Mouse (Mus musculus) macrophage (primary cell): Measurements from ENCODE around the gene Xirp1. TPM values are rescaled to one million over a fixed set of nuclear protein-coding genes. Genes with fewer than 3 reads are reported as not detected.
A peak's percentile ranks its signal among the peaks of the same experiment; 100 is the strongest.

ENCODE experiments used
- H3K27ac ChIP-seq: fragments of 350-480 bp; formaldehyde crosslinking; 2 replicates; pipeline ENCODE4 v1.9.0; 2021
- H3K36me3 ChIP-seq: fragments of 350-480 bp; formaldehyde crosslinking; 2 replicates; pipeline ENCODE4 v1.9.0; 2021; ENCODE audit errors: inconsistent target
- H3K4me3 ChIP-seq: fragments of 350-480 bp; formaldehyde crosslinking; 2 replicates; pipeline ENCODE4 v1.9.0; 2021; ENCODE audit errors: inconsistent target
- H3K79me2 ChIP-seq: fragments of 350-480 bp; formaldehyde crosslinking; 2 replicates; pipeline ENCODE4 v1.9.0; 2021; ENCODE audit errors: inconsistent target
- whole genome bisulfite sequencing: methylation state at CpG from one replicate; pipeline ENCODE4 v1.1.7; 2026; ENCODE audit warnings: inconsistent platforms; ENCODE audit not compliant: missing documents; 5-methylcytosine and 5-hydroxymethylcytosine counted together
- polyA plus RNA-seq: library from polyadenylated mRNA; stranded (reverse); fragments of 250-400 nt; gene quantifications from 3 replicates; pipeline ENCODE4 v1.2.4, GENCODE M21; 2018; ENCODE audit warnings: inconsistent platforms

Gene Xirp1
- polyA plus RNA-seq, 1 experiment from 2014 or later: not detected

GRCm38 (mm10) chr9:119985881-119986574 is 37.4 kb downstream of the Xirp1 start:
- no peak overlapping the region for H3K27ac ChIP-seq
- peaks cover 22% of the 10 kb centered on the region for H3K79me2 ChIP-seq
- 87% methylated on average over 10 of the region's 10 CpGs for WGBS
- H3K36me3 ChIP-seq: no peaks in the 10 kb centered on the region
- no peak overlapping the region for H3K4me3 ChIP-seq

GRCm38 (mm10) chr9:119984536-119985011 is 38.8 kb downstream of the Xirp1 start, which contains the start of gene Csrnp1:
Gene Csrnp1 (minus strand): TSS chr9:119984658.
- 74% methylated on average over 13 of the region's 14 CpGs for WGBS
- peak within 1 kb of the TSS; percentile 47 for H3K4me3 ChIP-seq
- H3K27ac ChIP-seq: no peak within 1 kb of the TSS

GRCm38 (mm10) chr9:119983585-119984535 is 39.5 kb downstream of the Xirp1 start:
- Histone ChIP-seq H3K4me3 (peak overlapping the region; percentile 47), H3K79me2 (peaks cover 43% of the 10 kb centered on the region), H3K36me3 (no peaks in the 10 kb centered on the region), H3K27ac (no peak overlapping the region)
- 6% methylated on average over 70 of the region's 79 CpGs for WGBS

More at GRCm38 (mm10) chr9:119984536-119985011, 38.8 kb downstream of the Xirp1 start, which contains the start of gene Csrnp1:
- H3K36me3 ChIP-seq: no peaks in the 10 kb centered on the region
- peaks cover 36% of the 10 kb centered on the region for H3K79me2 ChIP-seq

- H3K4me3 ChIP-seq: peak overlapping the region; percentile 47
- peak overlapping the region; percentile 91 for H3K27ac ChIP-seq
These were observed 40.3 kb downstream of the Xirp1 start for GRCm38 (mm10) chr9:119982956-119983551.

GRCm38 (mm10) chr9:119982241-119982811 is 41.1 kb downstream of the Xirp1 start:
- Histone ChIP-seq H3K27ac (peak overlapping the region; percentile 91), H3K79me2 (peaks cover 59% of the 10 kb centered on the region), H3K4me3 (peak overlapping the region; percentile 47), H3K36me3 (no peaks in the 10 kb centered on the region)
- under 1% methylated on average over 10 of the region's 11 CpGs for WGBS

More at GRCm38 (mm10) chr9:119982956-119983551, 40.3 kb downstream of the Xirp1 start:
- WGBS: 2% methylated on average over 46 of the region's 48 CpGs
- H3K36me3 ChIP-seq: no peaks in the 10 kb centered on the region
- H3K79me2 ChIP-seq: peaks cover 51% of the 10 kb centered on the region

- peaks cover 67% of the 10 kb centered on the region for H3K79me2 ChIP-seq
- H3K27ac ChIP-seq: peak overlapping the region; percentile 91
- WGBS: 3% methylated on average over 16 of the region's 16 CpGs
- H3K4me3 ChIP-seq: peak overlapping the region; percentile 47
- no peaks in the 10 kb centered on the region for H3K36me3 ChIP-seq
These were observed 41.9 kb downstream of the Xirp1 start for GRCm38 (mm10) chr9:119981183-119982179.

GRCm38 (mm10) chr9:119980770-119981182 is 42.6 kb downstream of the Xirp1 start:
- H3K79me2 ChIP-seq: peaks cover 74% of the 10 kb centered on the region
- peak overlapping the region; percentile 47; the same call in 1 of the 2 replicates for H3K4me3 ChIP-seq
- WGBS: 34% methylated on average over 4 of the region's 4 CpGs
- H3K36me3 ChIP-seq: no peaks in the 10 kb centered on the region
- H3K27ac ChIP-seq: peak overlapping the region; percentile 91

- WGBS: 82% methylated on average over 2 of the region's 2 CpGs
- peaks cover 81% of the 10 kb centered on the region for H3K79me2 ChIP-seq
- no peak overlapping the region for H3K27ac ChIP-seq
- H3K36me3 ChIP-seq: peaks cover 8% of the 10 kb centered on the region; the same call in 1 of the 2 replicates
- H3K4me3 ChIP-seq: no peak overlapping the region
These were observed 43.6 kb downstream of the Xirp1 start for GRCm38 (mm10) chr9:119979749-119980148.

- peaks cover 16% of the 10 kb centered on the region for H3K36me3 ChIP-seq
- 52% methylated on average over 6 of the region's 6 CpGs for WGBS
- H3K27ac ChIP-seq: no peak overlapping the region
- H3K79me2 ChIP-seq: peaks cover 81% of the 10 kb centered on the region
- H3K4me3 ChIP-seq: no peak overlapping the region
These were observed 44.5 kb downstream of the Xirp1 start for GRCm38 (mm10) chr9:119978811-119979441.

- 17% methylated on average over 9 of the region's 9 CpGs for WGBS
- H3K4me3 ChIP-seq: no peak overlapping the region; the same call in 1 of the 2 replicates
- peaks cover 23% of the 10 kb centered on the region for H3K36me3 ChIP-seq
- no peak overlapping the region for H3K27ac ChIP-seq
- peaks cover 81% of the 10 kb centered on the region for H3K79me2 ChIP-seq
These were observed 45.1 kb downstream of the Xirp1 start for GRCm38 (mm10) chr9:119978151-119978810.

- Histone ChIP-seq H3K27ac (peak overlapping the region; percentile 41), H3K36me3 (peaks cover 30% of the 10 kb centered on the region), H3K4me3 (no peak overlapping the region; the same call in 1 of the 2 replicates), H3K79me2 (peaks cover 75% of the 10 kb centered on the region)
- WGBS: 4% methylated on average over 3 of the region's 5 CpGs
These were observed 45.8 kb downstream of the Xirp1 start for GRCm38 (mm10) chr9:119977557-119978060.
